Mouse (Mus musculus) left cerebral cortex, adult 8-10 months (tissue): Measurements from ENCODE around the gene Lrrc49. TPM values are rescaled to one million over a fixed set of nuclear protein-coding genes. Genes with fewer than 3 reads are reported as not detected.

Experiments used
- DNase-seq, 2 experiments: peaks; one replicate each; pipeline ENCODE4 v3.0.0; 2022; ENCODE audit warnings: low spot score in 2 of 2
- total RNA-seq, 4 experiments: library from RNA; stranded (reverse); gene quantifications; 2 replicates each; pipeline ENCODE4 v1.2.4; 2022

Lrrc49 gene
- total RNA-seq, 4 experiments from 2014 or later, result 75.0 to 97.8 (median 88.4) TPM

DNA sequence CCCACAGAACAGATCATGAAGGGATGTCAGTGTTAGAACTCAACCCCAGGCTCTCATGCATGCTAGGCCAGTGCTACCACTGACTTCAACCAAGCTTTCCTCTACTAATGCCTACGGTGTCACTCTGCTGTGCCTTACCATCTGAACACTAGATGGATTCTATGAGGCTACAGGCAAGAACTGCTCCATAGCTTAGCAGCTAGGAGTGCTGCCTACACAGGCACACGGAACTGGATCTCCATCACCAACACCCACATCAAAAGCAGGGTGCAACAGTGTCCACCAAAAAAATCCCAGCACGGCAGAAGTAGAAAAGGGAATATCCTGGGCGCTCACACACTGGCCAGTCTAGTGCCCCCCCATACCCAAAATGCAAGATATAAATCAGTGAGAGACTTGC is 11.5 kb downstream of the Lrrc49 start:
- no peak for DNase-seq

DNA sequence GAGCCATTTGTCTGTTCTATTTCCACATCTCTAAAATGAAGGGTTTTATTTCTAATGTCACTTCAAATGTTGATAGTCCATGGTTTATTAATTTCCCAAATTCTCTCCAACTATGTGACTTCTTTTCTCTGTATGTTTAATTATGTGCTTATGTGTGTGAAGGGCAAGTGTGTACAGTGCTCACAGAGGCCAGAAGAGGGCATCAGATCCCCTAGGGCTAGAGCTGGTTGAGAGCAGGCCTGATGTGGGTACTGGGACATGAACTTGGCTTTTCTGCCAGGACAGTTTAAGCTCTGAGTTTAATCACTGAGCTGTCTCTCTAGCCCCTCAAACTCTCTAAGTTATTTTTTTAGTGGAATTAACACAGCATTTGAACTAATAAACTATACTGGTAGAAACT is 13.2 kb downstream of the Lrrc49 start:
- DNase-seq, result no peak

DNA sequence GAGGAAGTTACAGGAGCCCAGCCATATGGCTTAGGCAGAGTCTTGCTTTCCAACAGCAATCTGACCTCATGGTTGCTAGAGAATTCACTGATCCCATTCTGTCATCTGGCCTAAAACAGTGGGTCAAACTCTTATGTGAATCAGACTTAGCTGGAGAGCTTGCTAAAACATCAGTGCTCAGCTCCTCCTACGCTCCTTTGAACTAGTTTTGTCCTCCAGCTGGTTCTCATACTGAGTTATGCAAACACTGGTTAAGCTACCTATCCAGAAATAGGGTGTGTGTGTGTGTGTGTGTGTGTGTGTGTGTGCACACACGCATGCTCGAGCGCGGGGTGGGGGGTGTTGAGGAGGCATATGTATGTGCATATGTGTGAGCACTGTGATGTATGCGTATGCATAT is 15.4 kb downstream of the Lrrc49 start:
- no peak for DNase-seq

DNA sequence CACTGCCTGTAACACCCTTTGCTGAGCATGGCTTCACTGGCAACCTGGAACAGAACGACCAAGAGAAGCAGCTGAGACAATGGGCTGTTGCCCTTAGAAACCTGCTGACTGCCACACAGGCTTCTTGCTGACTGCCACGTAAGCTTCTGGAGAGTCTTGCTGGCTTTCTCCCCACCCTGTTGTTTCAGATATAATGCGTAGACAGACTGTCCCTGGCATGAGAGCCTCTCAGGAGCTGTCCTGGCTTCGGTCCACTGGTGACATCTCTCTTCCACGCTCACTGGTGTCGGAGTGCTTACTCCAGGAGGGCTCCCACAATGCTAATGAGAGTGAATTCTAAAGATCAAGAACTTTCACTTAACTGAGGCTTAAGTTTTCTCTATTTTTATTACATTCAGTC is 19.1 kb downstream of the Lrrc49 start:
- DNase-seq, result no peak

DNA sequence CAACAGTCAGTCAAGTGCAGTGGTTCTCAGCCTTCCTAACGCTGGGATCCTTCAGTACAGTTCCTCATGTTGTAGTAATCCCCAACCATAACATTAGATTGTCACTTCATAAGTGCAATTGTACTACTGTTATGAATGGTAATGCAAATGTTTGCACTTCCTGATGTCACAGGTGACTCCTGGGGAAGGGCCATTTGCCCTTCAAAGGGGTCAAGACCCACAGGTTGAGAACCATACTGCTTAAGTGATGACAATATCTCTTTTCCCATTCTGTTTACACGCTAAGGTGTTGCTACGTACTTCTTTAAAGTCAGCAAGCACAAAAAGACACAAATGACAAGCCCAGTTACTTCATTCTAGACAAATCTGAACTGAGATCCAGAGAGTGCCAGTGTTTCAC is 22.4 kb downstream of the Lrrc49 start:
- DNase-seq, result no peak

DNA sequence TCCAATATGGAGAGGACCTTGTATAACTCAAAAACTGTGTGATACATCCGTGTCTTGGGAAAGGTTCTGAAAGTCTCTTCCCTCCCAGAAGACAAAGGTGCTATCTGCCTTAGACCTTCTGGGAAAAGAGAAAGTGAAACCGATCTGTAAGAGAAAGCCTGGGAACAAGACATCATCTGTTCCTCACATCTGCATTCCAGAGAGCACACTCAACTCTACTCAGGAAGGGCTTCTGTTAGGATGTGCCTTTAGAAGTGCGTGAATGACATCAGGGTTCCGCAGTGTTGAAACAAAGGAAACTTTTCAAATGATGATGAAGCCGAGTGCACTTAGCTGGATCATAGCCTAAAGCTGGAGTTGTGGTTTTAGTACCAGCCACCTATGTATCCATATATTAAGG is 23.1 kb downstream of the Lrrc49 start:
- no peak for DNase-seq

DNA sequence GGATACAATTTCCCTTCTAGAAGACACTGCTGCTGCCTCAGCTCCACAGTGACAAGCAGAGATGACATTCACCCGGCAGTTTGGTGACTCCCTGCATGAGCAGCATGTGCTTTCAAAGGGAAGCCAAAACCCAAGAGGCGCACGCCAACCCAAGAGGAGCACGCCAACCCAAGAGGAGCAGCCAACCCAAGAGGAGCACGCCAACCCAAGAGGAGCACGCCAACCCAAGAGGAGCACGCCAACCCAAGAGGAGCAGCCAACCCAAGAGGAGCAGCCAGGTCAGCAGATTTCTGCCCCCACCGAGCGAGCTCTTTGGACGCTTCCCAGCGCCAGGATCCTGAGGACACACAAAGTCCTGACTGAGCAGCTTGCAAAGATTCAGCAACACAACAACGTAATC is 23.6 kb downstream of the Lrrc49 start:
- DNase-seq, result no peak

DNA sequence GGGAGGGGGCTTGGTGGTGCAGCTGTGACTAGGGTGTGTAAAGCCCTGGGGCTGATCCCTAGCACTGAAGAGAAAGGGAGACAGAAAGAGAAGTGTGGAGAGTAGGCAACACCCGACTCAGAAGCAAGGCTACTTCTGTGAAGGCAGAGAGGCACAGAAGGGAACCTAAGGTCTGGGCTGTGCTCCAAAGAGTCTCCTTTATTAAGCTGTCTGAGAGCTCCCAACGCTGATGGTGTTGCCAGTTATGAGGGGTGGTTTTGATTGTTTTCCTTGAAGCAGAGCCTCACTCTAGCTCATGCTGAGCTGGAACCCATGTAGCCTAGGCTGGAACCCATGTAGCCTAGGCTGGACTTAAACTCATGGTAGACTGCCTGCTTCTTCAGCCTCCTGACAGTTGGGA is 25.0 kb downstream of the Lrrc49 start:
- no peak for DNase-seq

DNA sequence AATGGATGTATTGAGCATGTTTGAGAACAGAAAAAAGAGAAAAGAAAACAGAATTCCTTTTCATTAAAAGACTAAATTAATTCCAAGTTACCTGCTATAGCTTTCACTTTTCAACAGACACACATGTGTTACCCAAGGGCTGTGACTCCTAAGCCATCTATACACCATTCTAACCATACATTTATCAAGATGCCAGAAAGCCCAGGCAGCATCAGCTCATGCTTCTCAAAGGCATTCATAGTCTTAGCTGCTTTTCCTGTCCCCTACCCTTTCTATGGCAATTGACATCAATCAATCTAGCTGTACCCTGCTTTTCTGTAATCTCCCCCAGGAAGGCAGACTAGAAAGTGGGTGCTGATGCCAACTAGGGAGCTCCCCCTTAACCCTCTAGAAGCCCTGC is 34.4 kb downstream of the Lrrc49 start:
- no peak for DNase-seq

DNA sequence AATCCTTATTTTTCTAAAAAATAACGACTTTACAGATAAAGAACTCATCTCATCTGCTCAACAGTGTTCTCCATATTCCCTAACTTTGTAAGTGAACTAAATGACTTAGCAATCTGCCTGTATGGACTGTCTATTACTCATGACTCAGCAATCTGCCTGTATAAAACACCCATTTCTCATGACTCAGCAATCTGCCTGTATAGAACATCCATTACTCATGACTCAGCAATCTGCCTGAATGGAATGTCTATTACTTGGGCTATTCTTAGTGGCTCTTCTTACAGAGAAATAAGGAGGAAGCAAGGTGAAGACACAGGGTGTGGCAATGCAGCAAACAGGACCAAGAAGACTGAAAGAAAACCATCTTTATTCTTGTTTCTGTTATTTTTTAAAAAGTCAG is 34.8 kb downstream of the Lrrc49 start:
- DNase-seq, result no peak

DNA sequence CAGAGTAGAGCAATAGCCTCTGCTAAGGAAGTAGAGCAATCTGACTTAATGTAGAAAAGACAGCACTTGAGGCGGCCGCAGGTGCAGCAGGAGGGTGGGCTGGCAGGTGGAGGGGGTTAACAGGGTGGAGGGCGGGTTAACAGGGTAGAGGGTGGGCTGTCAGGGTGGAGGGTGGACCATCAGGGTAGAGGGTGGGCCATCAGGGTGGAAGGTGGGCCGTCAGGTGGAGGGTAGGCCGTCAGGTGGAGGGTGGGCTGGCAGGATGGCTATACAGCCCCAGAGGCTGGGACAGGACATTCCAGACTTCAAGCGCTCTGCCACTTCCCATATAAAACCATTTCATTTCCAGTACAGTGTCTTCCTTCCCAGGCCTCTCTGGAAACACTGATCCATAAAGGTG is 37.7 kb downstream of the Lrrc49 start:
- no peak for DNase-seq

DNA sequence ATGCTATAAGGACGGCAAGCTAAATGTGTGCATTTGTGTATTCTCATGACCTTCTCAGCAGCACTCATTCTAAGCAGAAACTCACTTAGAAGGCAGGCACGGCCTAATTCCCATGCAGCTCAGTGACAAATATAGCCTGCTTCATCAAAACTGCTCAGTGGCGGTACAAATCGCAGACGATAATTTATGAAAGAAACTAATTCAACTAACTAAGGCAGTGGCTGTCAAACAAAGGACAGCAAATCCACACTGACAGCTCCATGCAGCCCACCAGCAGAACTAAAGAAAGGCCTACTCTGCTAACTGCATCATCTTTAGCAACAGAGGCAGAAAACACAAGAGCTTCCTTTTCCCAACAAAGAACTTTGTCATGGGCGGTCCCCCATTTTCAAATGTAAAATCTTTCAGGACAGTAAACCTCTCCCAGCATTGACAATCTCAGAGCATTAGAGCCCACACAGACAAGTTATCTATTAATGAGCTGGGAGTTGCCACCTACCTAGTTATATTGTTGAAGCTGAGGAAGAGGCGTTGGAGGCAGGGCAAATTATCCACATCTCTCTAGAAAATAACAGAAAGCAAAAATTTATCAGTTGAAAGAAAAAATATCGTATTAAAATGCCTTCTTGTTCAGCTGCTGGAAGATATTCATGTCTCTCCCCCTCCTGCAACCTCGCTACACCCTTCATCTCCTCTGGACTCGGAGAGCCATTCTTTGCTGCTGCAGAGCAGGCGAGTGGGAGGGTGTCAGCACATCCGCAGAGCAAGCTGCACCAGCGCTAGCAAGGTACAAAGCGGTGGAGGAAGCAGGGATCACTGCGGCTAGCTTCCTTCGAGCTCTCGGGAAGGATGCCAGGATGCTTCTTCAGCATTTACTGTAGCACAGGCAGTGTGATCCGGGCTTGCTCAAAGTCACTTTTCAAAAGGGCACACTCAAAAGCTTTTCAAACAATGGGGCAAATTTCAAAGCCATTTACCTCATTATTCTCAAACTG is 38.7 kb downstream of the Lrrc49 start:
- peak; percentile 53 to 82 for DNase-seq

DNA sequence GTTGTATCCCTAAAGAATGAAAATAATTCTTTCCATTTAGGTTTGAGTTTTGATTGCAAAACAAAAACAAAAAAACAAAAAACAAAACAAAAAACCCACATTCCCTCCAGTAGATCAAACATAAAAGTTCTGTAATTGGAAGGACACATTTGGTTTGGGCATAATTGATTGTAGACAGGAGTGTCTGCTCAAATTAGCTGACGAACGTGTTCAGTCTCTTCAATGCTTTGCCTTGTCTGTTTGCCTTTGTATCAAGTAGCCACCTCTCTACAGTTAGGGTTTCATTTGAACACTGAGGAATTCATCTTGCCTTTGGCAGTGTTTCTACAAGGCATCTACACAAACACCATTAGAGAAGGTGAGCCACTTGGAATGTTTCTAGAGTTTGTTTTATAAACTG is 54.4 kb downstream of the Lrrc49 start:
- DNase-seq, result no peak

DNA sequence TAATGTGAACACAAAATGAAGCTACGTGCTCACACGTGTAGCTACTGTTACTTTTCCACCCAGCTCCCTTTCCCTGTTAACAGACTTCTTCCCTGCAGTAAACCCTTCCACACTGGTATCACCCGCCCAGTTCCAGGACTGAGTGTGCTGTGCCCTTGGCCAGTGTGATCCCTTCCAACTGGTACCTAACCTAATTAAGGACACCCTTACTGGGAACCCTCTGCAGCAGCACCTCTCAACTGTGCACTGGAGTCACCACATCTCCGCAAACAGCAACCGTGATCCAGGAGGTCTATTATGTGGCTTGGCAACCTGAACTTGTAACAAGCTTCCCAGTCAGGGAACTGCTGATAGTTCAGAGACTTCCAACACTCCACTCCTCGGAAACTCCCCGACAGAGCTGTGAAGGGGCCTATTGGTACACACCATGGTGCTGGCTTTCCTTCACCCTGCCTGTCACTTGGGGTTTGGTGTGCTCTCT is 61.6 kb downstream of the Lrrc49 start:
- no peak for DNase-seq

DNA sequence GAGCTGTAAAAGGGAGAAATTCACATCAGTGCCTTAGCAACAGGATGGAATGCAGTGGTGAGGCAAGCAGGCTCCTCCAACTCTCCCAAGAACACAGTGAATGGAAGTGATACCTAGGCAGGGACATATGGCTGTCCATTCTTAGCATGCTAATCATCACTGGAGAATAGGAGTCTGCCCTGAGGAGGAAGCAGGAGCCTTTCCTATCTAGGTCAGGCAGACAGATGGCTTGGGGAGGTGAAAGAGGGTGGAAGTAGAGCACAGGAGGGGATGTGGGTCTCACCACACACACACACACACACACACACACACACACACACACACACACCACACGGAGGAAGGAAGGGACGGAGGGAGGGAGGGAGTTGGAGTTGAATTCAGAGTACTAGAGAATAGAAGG is 62.1 kb downstream of the Lrrc49 start:
- peak in 1 of 2 experiments; percentile 52 for DNase-seq

DNA sequence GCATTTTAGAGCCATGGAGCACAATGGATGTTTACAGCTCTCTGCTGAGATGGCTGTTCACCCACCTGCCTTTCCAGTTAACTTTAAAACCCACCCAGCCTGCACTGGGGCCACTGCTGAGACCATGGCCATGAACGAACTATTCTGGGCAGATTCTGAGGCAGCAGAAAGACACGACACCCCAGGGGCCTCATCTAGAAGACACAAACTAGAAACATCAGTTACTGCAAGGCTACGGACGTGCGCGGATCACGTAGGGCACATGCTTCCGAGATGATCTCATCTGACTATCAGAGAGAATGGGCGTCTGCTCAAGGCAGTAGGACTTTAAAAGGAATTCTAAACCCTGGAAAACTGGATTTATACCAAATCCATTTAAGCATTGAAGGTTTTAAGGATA is 71.0 kb downstream of the Lrrc49 start:
- no peak for DNase-seq

DNA sequence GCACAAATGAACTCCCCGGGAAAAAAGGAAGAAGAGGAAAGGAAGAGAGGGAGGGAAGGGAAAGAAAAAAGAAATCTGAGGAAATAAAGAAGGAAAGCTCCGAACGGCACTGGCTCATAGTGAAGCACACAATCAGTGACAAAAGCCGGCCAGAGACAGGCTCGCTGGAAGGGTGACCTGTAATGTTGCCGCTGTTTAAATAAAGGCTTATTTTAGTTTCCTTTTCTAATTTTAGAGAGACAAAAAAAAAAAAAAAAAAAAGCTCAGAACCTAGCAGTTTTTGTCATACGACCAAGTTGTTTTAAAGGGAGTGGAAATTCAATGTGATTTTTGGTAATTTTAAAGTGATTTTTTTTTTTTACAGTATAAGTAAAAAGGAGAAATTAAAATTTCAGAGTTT is 71.6 kb downstream of the Lrrc49 start:
- DNase-seq, result no peak

DNA sequence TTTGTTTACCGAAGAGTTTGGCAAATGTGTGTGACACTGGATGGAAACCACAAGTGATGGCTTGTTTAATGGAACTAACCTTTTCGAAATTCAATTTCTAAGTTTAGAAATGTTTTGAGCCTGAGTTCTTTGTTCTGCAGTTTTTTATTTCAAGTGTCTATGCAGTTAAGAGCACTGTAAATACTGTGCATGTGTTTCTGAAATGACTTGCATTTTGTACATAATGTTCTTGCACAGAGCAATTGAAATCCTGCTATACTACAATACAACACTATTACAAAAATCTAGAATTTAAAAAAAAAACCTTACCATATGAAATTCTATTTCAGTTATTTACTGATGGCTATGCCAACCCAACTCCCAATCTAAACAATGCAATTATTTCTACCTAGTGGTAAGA is 75.7 kb downstream of the Lrrc49 start:
- no peak for DNase-seq

DNA sequence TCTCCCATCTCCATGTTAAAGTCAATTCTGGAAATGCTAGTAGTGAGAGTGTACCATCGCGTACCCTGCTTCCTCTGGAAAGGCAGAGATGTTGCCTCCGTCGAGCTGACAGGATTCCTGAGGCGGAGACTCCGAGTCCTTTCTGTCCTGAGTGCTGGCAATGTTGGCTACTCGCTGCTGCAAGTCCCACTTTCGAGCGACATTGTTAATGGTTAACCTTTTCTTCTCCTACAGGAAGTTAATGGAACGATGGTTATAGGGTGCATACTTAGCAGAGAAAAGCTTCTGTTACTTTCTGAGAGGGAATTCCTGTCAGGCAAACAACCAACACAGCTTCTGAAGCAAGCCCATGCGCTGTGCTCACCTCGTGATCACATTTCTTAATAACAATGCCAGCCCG is 77.8 kb downstream of the Lrrc49 start:
- no peak for DNase-seq

DNA sequence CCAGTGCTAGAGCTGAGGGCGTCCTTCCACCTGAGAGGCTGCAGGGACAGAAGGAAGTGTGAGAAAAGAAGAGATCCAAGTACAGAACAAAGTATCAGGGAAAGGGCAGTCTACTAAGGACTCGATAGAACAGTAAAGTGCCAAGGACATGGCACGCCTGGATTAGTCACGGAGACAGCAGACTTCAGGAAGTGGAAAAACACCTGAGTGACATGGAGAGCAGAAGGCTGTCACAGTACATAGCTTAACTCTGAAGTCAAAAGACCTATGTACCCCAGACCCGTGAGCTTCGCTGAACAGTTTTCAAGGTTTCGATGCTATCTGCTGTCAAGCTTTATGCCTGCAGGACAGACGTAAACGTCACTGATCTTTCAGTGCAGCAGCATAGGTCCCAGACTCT is 79.1 kb downstream of the Lrrc49 start:
- no peak for DNase-seq

DNA sequence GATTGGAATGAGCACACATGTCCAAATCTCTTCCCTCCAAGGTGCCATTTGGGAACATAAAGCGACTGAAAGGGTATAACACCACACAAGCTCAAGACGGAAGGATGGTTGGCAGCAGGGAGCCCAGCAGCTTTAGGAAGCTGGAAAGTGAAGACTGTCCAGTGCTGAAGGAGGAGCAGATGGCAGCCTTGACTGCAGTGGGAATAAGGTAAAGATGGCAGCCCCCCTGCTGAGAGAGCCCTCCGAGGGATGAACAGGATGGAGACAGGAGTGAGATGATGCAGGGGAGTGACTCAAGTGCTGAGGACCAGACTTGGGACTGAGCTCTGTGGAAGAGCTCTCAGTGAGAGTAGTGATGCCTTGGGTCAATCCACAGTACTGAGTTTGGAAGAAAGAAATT is 79.9 kb downstream of the Lrrc49 start:
- DNase-seq, result no peak

DNA sequence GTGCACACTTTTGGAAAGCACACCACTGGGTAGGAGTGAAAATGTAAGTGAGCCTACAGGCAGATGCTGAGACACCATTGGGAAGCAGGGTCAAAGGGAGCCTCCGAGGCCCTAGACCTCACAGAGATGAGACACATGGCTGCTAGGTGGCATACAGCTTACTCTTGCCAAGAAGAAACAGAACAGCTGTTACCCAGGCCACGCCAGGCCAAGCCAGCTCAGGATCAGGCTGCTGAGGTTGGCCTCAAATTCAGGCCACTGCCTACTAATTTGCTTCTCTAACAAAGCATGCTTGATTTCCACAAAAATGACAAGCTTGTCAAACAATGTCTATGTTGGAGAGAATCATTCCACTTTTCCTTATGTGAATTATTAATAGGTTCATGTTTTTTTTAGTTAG is 83.0 kb downstream of the Lrrc49 start:
- DNase-seq, result no peak

DNA sequence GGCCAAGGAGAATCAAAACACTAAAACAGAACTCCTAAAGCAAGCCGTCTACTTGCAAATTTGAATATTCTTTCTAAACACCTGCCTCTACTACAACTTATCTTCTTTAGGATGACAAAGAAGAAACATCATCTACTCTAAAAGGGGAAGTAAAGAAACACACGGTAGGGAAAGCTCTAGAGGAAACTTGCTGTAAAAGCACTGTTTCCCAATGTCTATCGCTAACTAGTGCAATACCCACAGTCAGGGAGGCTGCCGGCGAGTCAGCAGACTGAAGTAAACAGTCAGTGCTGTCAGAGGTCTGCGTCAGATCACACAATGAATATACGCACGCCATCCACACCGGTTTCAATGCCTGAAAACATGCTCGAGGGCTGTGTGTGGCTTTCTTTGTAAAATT is 86.0 kb downstream of the Lrrc49 start:
- no peak for DNase-seq
